Mouse (Mus musculus) retina, postnatal 1 day (tissue): ENCODE results near the gene Slc39a11.

ENCODE experiments used
- DNase-seq: peaks from one replicate; pipeline ENCODE4 v3.0.0-alpha.2; 2012

The Slc39a11 gene

DNA sequence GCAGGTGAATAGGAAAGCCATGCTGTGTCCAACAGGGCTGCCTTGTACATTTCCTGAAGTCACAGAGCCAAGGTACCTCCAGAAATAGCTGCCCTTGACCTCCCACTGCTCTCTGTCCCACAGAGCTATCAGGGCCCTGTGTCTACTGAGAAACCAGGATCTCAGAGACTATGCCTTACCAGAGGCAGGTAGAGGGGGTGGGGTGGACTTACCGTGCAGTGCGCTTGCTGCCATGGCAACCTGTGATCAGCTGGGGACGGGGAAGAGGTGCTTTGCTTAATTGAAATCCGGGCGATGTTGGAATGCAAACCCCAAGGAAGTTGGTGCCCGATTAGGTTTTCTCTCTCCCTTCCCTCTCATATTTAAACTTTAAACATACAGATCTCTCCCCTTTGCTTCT lies 260.2 kb downstream of the Slc39a11 start:
- no peak for DNase-seq

DNA sequence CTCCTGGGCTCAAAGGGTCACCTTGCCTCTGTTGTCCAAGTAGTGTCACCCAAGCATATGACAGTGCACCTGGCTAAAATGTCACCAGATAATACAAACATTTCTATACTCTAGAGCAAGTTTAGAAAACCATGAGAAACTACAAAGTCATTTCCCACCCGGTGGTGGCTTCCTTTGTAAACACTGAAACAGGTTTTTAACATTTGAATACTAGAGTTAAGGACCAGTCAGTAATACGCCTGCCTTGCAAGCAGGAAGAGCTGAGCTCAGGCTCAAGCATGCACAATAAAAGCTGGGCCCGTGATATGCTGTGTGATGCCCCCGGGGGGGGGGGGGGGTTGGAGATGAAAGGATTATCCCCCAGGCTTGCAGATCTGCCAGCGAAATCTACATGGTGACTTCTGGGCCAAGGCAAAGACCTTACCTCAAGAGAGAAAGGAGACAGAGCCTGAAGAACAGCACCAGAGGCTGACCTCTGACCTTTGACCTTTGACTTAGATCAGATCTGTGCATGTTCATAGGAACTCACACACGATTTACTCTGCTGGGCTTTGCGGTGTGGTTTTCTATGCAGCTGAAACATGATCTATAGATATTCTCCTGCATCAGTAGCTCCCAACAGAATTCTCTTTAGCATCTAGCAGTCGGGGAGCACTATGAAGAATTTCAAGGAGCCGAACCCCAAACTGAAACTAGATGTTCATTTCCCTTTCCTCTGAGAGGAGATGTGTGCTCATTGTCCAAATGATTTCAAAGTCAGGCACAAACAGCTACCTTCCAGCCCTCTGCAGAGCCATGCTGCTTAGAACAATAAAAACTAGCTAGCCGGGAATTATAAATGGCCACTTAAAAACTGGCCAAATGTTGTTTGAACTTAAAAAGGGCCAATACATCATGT lies 267.0 kb downstream of the Slc39a11 start:
- DNase-seq, result peak; percentile 61

DNA sequence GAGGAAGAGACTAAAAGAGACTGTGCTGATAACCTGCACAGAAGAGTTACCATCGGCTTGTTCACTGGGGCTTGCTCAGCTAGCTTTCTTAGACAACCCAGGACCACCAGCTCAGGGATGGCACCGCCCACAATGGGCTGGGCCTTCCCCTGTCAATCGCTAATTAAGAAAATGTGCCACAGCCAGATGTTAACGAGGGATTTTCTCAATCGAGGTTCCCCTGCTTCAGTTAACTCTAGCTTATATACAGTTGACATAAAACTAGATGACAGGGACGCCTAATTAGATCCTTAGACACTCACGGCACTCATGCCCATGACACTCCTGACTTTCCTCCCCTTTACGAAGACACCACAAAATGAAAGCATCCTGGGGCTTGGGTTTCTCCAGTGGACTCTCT lies 268.3 kb downstream of the Slc39a11 start:
- peak; percentile 70 for DNase-seq

DNA sequence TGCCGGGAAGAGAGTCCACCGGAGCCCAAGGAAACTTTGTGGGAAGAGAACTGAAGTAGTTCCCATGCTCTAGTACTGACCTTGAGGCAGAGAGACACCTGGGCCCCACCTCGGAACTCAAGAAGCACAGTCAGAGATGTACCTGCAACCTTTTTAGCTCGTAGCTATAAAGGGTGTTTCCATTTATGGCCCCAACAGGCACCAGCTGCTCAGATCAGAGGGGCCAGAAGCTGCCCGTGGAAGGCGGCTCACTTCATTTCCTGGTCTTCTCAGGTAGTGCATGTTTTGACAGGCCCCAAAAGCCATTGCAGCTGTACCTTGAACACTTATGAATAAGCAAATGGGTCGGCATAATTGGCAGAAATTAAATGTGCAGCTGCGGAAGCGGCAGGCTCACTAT lies 271.0 kb downstream of the Slc39a11 start:
- DNase-seq, result no peak

DNA sequence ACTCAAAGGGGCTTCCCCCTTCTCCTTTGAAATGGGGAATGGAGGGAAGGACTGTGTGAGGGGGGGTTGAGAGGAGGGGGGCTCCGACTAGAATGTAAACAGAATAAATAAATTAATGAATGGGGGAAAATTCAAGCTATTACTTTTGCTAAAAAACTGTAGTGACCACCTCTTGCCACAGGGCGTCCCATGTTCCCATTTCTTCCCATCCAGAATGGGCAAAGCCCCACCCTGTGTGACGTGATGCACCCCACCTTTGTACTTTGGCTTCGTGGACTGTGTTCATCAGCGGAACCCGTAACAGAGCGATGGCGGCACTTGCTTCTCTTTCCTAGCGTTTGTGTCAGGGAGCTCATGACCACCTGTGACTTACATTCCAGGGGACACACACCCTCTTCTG lies 273.8 kb downstream of the Slc39a11 start:
- DNase-seq, result no peak

DNA sequence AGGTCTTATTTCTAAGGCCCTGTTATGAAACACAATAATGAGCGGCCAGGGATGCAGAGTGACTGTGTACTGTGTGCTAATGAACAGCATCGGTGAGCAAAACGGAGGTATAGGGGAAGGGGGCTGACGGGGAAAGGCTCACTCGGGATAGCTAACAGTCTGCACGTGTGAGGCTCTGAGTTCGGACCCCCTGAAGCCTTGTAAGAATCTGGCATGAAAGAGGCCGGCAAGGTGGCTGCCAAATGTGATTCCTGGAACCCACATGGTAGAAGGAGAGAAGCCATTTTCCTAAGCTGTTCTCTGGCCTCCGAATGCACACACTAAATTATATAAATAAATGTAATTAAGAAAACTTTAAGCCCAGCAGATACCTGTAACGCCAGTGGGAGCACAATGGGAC lies 276.0 kb downstream of the Slc39a11 start:
- no peak for DNase-seq

DNA sequence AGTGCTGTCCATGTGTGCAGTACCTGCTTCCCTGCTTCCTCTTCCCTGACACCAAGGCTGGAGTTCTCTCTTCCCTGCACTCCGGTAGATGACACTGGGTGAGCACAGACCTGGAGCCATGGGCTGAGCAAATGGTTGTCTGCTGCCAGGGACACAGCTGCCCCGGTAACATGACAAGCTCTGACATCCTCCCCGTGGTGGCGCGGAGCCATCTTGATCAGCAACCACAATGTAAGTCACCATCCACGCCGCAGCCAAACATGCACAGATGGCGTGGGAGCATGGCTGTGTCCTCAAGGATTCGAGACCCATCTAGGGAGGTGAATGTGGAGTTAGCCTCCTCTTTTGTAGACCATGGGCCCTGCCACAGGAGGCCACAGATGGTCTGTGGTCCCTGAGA lies 276.5 kb downstream of the Slc39a11 start:
- DNase-seq, result no peak

DNA sequence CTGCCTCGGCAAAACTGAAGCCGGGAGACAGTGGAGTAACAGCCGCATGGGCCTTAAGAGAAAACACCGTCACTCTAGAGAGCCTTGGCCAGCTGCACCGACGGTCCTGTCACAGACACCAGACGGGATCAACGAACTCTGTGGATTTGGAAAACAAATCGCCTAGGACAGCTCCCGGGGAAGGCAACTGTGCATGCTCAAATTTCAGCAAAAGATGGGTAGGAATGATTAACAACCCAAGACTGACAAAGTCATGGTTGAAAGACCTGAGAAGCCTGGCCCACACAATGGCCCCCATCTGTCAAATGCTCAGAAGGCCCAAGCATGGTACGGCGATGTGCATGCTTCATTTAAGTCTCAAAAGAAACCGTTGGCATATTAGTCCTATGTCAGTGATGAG lies 281.8 kb downstream of the Slc39a11 start:
- DNase-seq, result peak; percentile 50

DNA sequence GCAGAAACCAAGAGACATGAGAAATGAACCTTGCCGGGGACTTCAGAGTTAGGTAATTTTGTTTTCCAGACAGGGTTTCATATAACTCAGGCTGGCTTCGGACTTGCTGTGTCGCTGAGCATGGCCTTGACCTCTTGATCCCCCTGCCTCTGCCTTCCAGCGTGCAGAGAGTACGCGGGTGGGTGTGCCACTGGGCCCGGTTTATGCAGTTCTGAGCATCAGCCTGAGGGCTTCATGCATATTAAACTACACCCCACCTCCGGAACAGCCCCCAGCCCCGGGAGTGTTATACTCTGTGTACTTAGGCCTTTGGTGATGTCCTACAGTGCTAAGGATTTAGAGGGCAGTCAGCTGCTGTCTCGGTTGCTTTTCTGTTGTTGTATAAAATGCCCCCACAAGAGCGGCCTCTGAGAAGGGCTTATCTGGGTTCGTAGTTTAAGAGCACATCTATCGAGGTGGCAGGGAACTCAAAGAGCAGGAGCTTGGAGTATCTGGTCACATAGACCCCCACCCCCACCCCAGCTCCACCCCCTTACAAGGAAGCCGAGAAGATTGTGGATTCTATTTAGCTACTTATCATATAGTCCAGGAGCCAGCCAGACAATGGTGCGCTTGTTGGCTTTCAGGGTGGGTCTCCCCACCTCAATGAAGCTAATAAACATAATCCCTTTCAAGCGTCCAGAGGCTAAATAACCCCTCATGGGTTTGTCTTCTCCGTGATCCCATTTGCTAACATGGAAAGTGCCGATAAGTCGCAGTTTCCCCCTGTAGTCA lies 283.4 kb downstream of the Slc39a11 start:
- DNase-seq, result no peak

DNA sequence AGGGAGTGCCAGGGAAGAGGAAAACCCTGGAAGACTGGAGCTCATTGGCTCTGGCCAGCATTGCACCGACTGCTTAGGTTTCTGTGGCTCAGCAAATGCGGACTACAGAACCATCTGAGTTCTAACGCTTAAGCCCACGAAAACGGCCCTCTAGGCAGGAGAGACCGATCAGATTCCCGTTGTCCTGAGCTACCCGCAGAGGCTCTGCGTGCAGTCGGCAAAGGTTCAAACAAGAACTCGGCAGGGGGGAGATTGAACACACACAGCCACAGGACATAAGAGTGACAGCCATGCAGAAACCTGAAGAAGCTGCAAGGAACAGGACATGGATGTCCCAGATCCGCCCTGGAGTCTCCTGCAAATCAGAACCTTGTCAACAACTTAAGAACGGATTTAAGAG lies 286.1 kb downstream of the Slc39a11 start:
- peak; percentile 33 for DNase-seq

DNA sequence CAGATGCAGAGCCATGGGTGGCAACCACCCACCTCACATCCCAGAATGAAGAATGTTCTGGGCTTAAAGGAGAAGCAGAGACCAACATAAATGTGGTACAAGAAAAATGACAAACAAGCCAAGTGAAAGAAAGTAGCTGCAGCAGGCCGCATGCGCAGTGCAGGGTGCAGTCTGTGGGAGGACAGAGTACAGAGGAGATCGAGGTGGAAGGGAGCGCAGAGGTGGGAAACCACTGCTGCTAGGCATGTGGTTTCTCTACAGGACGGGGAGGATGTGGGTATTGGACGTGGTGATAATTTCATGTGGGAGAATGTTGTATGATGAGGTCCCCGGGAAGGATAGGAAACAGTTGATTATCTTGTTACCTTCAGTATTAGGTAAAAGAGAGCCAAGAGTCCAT lies 287.3 kb downstream of the Slc39a11 start:
- no peak for DNase-seq

DNA sequence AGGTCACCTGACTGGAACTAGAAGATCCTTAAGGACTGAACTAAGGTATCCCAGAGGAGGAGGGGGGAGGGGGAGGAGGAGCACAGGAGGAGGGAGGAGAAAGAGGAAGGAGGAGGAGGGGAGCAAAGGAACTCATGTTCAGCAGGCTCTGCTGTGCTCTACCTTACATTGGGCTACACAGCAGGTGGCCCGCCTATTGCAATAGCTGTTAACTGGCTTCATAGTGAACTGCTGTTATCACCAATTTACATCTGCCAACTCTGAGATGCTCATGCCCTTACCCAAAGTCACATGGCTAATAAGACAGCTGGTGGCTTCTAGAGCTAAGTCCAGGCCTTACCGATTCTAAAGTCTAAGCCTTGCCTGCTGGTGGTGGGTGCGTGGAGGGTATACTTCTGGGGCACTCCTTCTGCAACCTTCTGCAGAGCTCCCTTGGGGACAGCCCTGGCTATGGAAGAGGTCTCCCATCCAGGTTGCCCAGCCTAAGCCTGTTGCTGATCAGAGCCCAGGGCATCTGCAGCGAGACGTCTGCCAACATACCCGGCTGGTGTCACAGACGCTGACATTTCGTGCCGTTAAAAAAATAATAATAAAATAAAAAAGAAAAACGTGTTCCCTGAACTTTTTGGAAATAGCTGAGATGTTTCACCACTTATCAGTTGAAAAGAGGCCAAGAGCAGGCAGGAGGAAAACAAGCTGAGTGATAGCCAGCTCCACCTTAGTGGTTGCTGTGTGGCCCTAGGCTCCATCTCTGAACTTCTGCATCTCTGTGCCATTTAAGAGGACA lies 289.6 kb downstream of the Slc39a11 start:
- no peak for DNase-seq

DNA sequence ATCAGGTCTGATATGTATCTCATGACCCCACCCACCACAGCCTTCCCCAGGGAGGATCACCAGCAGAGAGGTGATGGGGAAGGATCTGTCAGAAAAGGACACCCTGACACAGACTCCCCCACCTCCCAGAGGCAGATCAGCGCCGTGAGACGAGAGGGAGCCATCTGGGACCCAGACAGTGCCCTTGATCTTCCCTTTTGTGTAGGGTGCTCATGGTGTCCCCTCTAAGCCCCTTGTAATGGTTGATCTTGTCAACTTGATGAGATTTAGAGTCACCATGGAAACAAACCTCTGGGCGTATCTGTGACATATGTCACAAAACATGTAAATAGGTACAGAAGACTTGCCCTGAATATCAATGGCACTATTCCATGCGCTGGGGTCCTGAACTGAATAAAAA lies 293.9 kb downstream of the Slc39a11 start:
- peak; percentile 53 for DNase-seq

DNA sequence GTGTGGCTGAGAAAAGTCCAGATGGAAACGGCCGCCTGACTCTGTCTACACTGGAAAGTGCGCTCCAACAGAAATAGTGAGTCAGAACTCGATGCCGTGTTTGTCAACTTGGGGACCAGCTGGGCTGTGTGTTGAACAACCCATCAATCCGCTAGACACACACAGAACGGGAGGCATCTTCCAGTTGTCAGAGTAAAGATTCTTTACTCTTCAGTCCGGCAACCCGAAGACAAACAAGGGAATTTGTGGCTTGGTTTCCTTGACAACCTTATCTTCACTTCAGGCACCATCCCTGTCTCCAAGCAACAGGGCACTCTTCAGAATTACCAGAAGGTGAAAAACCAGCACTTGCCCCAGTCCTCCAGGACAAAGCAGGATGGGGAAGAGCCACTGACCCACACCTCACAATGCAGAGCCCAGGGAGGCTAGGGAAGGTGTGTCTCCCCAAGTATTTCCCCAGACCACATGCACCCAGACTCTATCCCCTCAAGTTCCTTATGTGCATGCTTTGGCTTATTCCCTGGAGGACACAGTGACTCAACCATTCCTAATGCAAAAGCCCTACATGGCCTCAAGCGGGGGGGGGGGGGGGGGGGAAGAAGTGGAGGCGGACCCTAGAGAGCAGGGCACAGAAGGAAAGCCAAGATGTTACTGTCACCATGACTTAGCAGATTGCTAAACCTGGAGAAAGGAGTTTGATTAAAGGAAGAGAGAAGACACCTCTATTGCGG lies 297.6 kb downstream of the Slc39a11 start:
- no peak for DNase-seq

DNA sequence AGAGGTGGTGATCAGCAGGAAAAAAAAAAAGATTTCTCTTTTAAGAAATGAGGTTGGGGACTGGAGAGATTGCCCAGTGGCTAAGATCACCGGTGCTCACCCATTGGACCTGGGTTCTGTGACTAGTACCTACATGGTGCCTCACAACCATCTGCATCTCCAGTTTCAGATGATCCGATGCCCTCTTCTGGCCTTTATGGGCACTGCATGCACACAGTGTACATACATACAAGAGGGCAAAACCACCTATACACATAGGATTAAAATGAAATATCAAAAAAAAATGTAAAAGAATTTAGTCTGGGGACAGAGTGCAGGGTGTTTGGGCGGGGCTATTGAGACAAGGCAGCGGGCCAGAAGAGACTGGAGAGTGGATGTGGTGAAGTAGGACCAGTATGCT lies 299.3 kb downstream of the Slc39a11 start:
- DNase-seq, result no peak

DNA sequence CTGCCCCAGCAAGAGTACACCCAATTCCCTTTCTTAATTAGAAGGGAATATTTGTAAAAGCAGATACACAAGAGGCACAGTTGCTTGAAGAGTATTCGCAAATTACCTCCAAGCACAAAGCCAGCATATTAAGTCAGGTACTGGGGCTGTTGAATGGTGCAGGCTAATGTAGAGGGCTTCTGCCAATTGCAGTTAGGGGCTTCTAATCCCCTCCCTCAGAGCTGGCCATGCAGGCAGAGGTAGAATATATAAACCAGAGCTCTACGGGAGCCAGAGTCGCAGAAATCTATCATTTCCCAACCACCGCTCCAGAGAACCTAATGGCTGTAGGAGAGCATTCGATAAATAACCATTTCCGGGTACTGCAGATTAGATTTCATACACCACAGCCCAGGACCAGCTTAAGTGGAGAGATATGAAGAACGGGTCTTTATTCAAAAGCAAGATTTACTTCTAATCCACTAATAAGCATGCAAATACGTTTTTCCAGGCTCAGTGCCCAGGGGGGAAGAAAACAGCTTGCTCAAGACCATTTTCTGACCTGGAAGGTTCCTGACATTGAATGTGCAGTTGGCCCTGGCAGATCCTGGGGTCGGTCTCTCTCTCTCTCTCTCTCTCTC lies 302.9 kb downstream of the Slc39a11 start:
- no peak for DNase-seq

DNA sequence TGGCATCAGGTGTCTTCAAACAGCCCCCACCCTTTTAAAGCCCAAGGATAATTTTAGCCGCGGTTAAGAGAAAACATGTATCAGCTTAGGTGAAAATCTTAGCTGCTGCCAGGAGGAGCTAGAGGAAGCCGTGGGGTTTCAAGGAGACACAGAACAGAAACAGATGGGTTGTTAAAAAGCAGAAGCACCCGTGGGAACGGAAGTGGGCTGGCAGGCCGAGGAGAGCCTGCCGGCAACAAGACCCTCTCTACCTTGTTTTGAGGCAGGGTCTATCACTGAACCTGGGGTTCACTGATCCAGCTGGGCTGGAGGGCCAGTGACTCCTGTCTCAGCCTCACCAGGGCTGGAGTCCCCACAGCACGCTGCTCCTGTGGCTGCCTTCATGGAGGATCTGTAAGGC lies 310.1 kb downstream of the Slc39a11 start:
- no peak for DNase-seq

DNA sequence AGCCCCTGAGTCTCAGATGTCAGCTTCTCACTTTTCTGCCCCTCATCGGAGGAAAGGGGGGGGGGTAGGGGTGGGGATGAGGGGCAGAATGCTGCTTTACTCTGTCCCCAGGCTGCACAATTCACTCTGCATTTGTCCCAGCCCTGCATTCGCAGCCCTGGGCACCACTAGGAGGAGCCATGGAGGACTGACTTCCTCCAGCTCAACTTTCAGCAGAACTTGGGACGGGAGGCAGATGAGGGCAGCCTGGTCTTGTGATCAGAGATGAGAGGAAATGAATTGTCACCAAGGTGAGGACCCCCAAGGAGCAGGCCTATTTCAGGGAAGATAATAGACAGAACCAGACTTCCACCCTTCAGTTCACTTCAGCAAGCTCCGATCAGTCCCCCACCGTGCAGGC lies 311.3 kb downstream of the Slc39a11 start:
- no peak for DNase-seq

DNA sequence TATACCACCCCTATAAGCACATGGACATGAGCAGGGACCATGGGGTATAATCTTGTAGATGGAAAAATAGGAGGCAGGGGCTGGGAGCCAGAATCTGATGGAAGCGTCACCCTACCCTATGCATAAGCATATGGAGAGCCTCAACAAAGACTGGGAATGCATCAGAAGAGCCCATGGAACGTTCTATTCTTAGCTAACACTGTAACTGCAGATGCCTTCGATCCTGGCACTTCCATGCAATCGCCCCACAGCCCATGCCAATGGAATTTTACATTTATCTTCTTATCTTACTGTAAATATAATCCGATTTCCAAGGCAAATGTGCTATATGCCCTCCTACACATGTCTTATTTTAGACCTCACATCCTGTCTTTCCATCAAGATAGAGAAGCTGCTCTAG lies 314.2 kb downstream of the Slc39a11 start:
- no peak for DNase-seq

DNA sequence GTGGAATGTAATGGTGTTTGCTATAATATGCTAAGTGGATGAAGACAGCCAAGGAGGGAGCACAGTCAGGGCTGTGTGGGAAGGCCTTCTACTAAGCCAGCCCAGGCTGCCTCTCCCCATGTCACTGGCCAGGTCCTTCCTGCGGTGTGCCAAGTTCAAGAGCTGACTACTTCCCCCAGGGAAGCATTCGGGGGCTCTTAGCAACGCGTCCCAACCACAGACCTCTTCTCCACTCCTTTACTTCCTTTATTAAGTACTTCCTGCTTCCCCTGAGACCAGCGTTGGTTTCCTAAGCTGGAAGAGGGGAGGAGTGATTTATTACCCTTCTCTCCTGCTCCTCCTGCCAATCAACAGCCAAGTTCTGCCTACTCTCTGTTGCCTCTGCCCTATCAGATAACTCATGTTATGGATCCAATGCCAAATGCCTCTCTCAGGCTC lies 315.4 kb downstream of the Slc39a11 start:
- no peak for DNase-seq

DNA sequence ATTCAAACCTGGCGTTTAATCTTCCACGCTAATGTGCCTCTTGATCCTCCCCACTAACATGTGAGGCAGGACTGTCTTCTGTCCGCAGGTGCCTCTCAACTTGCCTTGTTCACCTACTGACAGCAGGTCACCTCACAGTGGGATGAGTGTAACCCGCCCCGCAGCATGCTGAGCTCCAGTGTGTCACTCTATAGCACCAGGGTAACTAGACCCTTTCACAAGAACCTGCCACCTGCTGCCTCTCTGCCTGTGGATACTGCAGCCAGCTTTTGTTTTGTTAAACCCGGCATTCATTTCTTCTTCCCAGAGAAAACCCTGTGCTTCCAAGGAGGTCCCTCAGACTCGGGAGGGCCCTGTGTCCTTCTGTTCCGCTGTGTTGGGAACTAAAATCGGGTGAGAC lies 316.3 kb downstream of the Slc39a11 start:
- DNase-seq, result no peak

DNA sequence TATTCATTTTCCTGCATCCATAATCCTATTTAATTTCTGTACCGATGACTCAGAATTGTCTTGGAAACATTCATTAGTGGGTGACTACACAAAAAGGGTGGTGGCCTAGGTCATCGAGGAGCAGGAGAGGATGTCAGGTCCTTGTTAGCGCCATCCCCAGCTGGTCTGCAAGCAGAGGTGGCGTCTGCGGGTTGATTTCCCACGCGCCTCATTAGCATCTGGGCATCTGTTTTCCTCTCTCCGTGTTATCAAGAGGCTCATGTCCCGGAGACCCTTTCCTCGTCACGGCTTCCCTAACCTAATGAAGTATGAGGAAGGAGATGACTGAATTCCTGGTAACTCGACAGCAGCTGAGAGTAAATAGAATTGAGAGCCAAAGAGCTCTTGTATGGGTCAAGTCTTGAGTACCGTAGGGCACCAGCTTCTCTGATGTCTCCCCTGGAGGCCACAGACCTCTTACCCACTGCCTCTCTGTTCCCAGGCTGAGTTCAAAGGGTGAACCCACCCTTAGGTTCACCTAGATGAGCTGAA lies 319.8 kb downstream of the Slc39a11 start:
- DNase-seq, result peak; percentile 63
